Mouse (Mus musculus) CH12.LX (cell line): ENCODE data around the gene Thsd1. TPM values are rescaled to one million over a fixed set of nuclear protein-coding genes. Genes with fewer than 3 reads are reported as not detected.

Experiments used
- DNase-seq: peaks from one replicate; pipeline ENCODE4 v3.0.0-alpha.2; 2013; ENCODE audit errors: extremely low read depth
- H3K27ac ChIP-seq: 2 replicates; pipeline ENCODE4 v1.5.1; 2012; ENCODE audit warnings: low read depth, mild to moderate bottlenecking, control low read depth, moderate library complexity; ENCODE audit not compliant: insufficient read depth
- H3K27me3 ChIP-seq: replicated peaks from 2 replicates; pipeline ENCODE3; 2012; ENCODE audit warnings: inconsistent platforms
- H3K36me3 ChIP-seq, 2 experiments: replicated peaks in 1 of 2; 2 replicates each; pipeline versions ENCODE3 to v1.6.1; 2012; ENCODE audit warnings: inconsistent platforms in 1 of 2, low read length in 1 of 2, mild to moderate bottlenecking in 1 of 2, mixed read lengths in 1 of 2, moderate library complexity in 1 of 2; ENCODE audit not compliant: control insufficient read depth in 1 of 2, insufficient read depth in 1 of 2
- H3K4me1 ChIP-seq, 2 experiments: 2 replicates each; pipeline ENCODE4 v1.6.1; 2012; ENCODE audit warnings: inconsistent platforms in 1 of 2, moderate library complexity in 1 of 2; ENCODE audit not compliant: insufficient read depth in 2 of 2, control insufficient read depth in 1 of 2
- H3K4me2 ChIP-seq: 2 replicates; pipeline ENCODE4 v1.6.1; 2012; ENCODE audit warnings: low read depth, mild to moderate bottlenecking, control low read depth; ENCODE audit not compliant: poor library complexity, insufficient read depth, severe bottlenecking
- H3K4me3 ChIP-seq, 3 experiments: fragments of 150-350 bp in 1 of 3; sonication (generic) in 1 of 3; replicated peaks in 1 of 3; 2 replicates each; pipeline versions ENCODE3 to v1.5.1; 2011 to 2012; ENCODE audit warnings: low read depth in 2 of 3, low read length in 2 of 3, mild to moderate bottlenecking in 2 of 3, moderate library complexity in 2 of 3, control low read depth in 1 of 3, improper control_type of control experiment in 1 of 3, inconsistent platforms in 1 of 3, mixed read lengths in 1 of 3; ENCODE audit not compliant: poor library complexity in 1 of 3
- H3K79me2 ChIP-seq: replicated peaks from 2 replicates; pipeline ENCODE4 v1.6.1; 2012; ENCODE audit warnings: mild to moderate bottlenecking, moderate library complexity; ENCODE audit not compliant: control insufficient read depth, poor library complexity, insufficient read depth, severe bottlenecking; ENCODE audit errors: extremely low read depth
- H3K9ac ChIP-seq: 2 replicates; pipeline ENCODE4 v1.6.1; 2012; ENCODE audit warnings: low read depth, mild to moderate bottlenecking, control low read depth, moderate library complexity; ENCODE audit not compliant: insufficient read depth
- H3K9me3 ChIP-seq: replicated peaks from 2 replicates; pipeline ENCODE3; 2012; ENCODE audit warnings: low read length, inconsistent platforms, mixed read lengths
- BHLHE40 ChIP-seq: IDR thresholded peaks from 2 replicates; pipeline ENCODE4 v1.6.1; 2011; ENCODE audit warnings: mild to moderate bottlenecking, low read depth, low read length, improper control_type of control experiment
- CHD2 ChIP-seq: IDR thresholded peaks from 2 replicates; pipeline ENCODE4 v1.6.1; 2011; ENCODE audit warnings: low read length, improper control_type of control experiment
- CTCF ChIP-seq, 2 experiments: IDR thresholded peaks in 1 of 2; conservative IDR thresholded peaks in 1 of 2; 2 replicates each; pipeline ENCODE4 v1.5.1; 2011 to 2012; ENCODE audit warnings: low read depth in 2 of 2, low read length in 2 of 2, improper control_type of control experiment in 1 of 2, inconsistent platforms in 1 of 2, mild to moderate bottlenecking in 1 of 2, moderate library complexity in 1 of 2
- E2F4 ChIP-seq: IDR thresholded peaks from 2 replicates; pipeline ENCODE4 v1.6.1; 2011; ENCODE audit warnings: low read depth, low read length, improper control_type of control experiment; ENCODE audit not compliant: insufficient replicate concordance
- ELF1 ChIP-seq: IDR thresholded peaks from 2 replicates; pipeline ENCODE4 v1.6.1; 2014; ENCODE audit warnings: low read depth, mild to moderate bottlenecking, inconsistent platforms, low read length, improper control_type of control experiment
- EP300 ChIP-seq: IDR thresholded peaks from 2 replicates; pipeline ENCODE4 v1.6.1; 2011; ENCODE audit warnings: low read length, improper control_type of control experiment
- ETS1 ChIP-seq: conservative IDR thresholded peaks from 2 replicates; pipeline ENCODE4 v1.6.1; 2012; ENCODE audit warnings: low read depth, mild to moderate bottlenecking, inconsistent platforms, low read length, improper control_type of control experiment, moderate library complexity
- HCFC1 ChIP-seq: IDR thresholded peaks from 2 replicates; pipeline ENCODE4 v1.6.1; 2012; ENCODE audit warnings: low read depth, mild to moderate bottlenecking, inconsistent platforms, low read length, improper control_type of control experiment
- IRF4 ChIP-seq: IDR thresholded peaks from 2 replicates; pipeline ENCODE4 v1.6.1; 2014; ENCODE audit warnings: low read depth, mild to moderate bottlenecking, inconsistent platforms, low read length, improper control_type of control experiment
- JUN ChIP-seq: IDR thresholded peaks from 2 replicates; pipeline ENCODE4 v1.6.1; 2011; ENCODE audit warnings: low read depth, mild to moderate bottlenecking, low read length, improper control_type of control experiment, moderate library complexity; ENCODE audit not compliant: insufficient read depth
- JUND ChIP-seq: conservative IDR thresholded peaks from 2 replicates; pipeline ENCODE4 v1.6.1; 2011; ENCODE audit warnings: low read depth, low read length, improper control_type of control experiment
- KAT2A ChIP-seq: IDR thresholded peaks from 2 replicates; pipeline ENCODE4 v1.6.1; 2012; ENCODE audit warnings: low read length, improper control_type of control experiment, inconsistent platforms; ENCODE audit not compliant: insufficient replicate concordance
- MAFK ChIP-seq: IDR thresholded peaks from 2 replicates; pipeline ENCODE4 v1.6.1; 2011; ENCODE audit warnings: low read length, improper control_type of control experiment; ENCODE audit not compliant: insufficient replicate concordance
- MAX ChIP-seq: IDR thresholded peaks from 2 replicates; pipeline ENCODE4 v1.6.1; 2011; ENCODE audit warnings: low read length, improper control_type of control experiment
- MEF2A ChIP-seq: IDR thresholded peaks from 2 replicates; pipeline ENCODE4 v1.6.1; 2014; ENCODE audit warnings: low read depth, mild to moderate bottlenecking, inconsistent platforms, low read length, improper control_type of control experiment, borderline replicate concordance
- MXI1 ChIP-seq: IDR thresholded peaks from 2 replicates; pipeline ENCODE4 v1.6.1; 2011; ENCODE audit warnings: mild to moderate bottlenecking, low read depth, low read length, improper control_type of control experiment
- MYC ChIP-seq: IDR thresholded peaks from 2 replicates; pipeline ENCODE4 v1.6.1; 2011; ENCODE audit warnings: low read depth, mild to moderate bottlenecking, improper control_type of control experiment, low read length
- NELFE ChIP-seq: IDR thresholded peaks from 2 replicates; pipeline ENCODE4 v1.6.1; 2011; ENCODE audit warnings: low read depth, low read length, improper control_type of control experiment
- NRF1 ChIP-seq: IDR thresholded peaks from 2 replicates; pipeline ENCODE4 v1.6.1; 2014; ENCODE audit warnings: low read depth, mild to moderate bottlenecking, inconsistent platforms, low read length, improper control_type of control experiment, moderate library complexity
- PAX5 ChIP-seq: IDR thresholded peaks from 2 replicates; pipeline ENCODE4 v1.6.1; 2012; ENCODE audit warnings: low read length, inconsistent platforms, mixed read lengths
- RAD21 ChIP-seq: IDR thresholded peaks from 2 replicates; pipeline ENCODE4 v1.6.1; 2011; ENCODE audit warnings: low read depth, mild to moderate bottlenecking, low read length, improper control_type of control experiment, moderate library complexity
- RCOR1 ChIP-seq: conservative IDR thresholded peaks from 2 replicates; pipeline ENCODE4 v1.6.1; 2012; ENCODE audit warnings: low read depth, mild to moderate bottlenecking, inconsistent platforms, low read length, improper control_type of control experiment
- SIN3A ChIP-seq: IDR thresholded peaks from 2 replicates; pipeline ENCODE4 v1.6.1; 2012; ENCODE audit warnings: low read length, improper control_type of control experiment, inconsistent platforms
- SMC3 ChIP-seq: IDR thresholded peaks from 2 replicates; pipeline ENCODE4 v1.6.1; 2011; ENCODE audit warnings: low read depth, low read length, improper control_type of control experiment
- UBTF ChIP-seq: IDR thresholded peaks from 2 replicates; pipeline ENCODE4 v1.6.1; 2012; ENCODE audit warnings: low read depth, mild to moderate bottlenecking, inconsistent platforms, low read length, improper control_type of control experiment, moderate library complexity
- USF1 ChIP-seq: IDR thresholded peaks from 2 replicates; pipeline ENCODE4 v1.6.1; 2014; ENCODE audit warnings: low read depth, mild to moderate bottlenecking, inconsistent platforms, low read length, improper control_type of control experiment
- USF2 ChIP-seq: conservative IDR thresholded peaks from 2 replicates; pipeline ENCODE4 v1.6.1; 2011; ENCODE audit warnings: low read depth, low read length, improper control_type of control experiment
- ZC3H11A ChIP-seq: IDR thresholded peaks from 2 replicates; pipeline ENCODE4 v1.6.1; 2012; ENCODE audit warnings: low read depth, mild to moderate bottlenecking, inconsistent platforms, low read length, improper control_type of control experiment
- ZMIZ1 ChIP-seq: IDR thresholded peaks from 2 replicates; pipeline ENCODE4 v1.6.1; 2012; ENCODE audit warnings: low read depth, mild to moderate bottlenecking, inconsistent platforms, low read length, improper control_type of control experiment
- dilution Hi-C: fragments of 300-500 bp; cut with MboI; formaldehyde crosslinking; loops from 2 replicates; pipeline ENCODE4 v1.14.3; 2020; ENCODE audit warnings: low sequenced_read_pairs; ENCODE audit not compliant: extremely low pct_unique_long_range_greater_than_20kb, extremely low pct_ligation_motif_present
- in situ Hi-C: fragments of 300-500 bp; cut with MboI; formaldehyde crosslinking; loops from 3 replicates; pipeline ENCODE4 v1.14.3; 2019; ENCODE audit warnings: low sequenced_read_pairs, low pct_ligation_motif_present, low pct_unique_long_range_greater_than_20kb, mixed read lengths
- polyA plus RNA-seq: library from polyadenylated mRNA; unstranded; fragments of >175 nt; gene quantifications from 2 replicates; pipeline ENCODE4 v1.2.1, GENCODE M21; 2012; ENCODE audit warnings: low read depth; ENCODE audit not compliant: insufficient read length
- total RNA-seq, 2 experiments: library from RNA; depleted of rRNA; stranded (reverse); fragments of 300-350 nt in 1 of 2; fragments of >200 nt in 1 of 2; gene quantifications; 2 replicates each; pipeline ENCODE4 v1.2.3; 2012 to 2014

Gene Thsd1
- total and polyA plus RNA-seq, 3 experiments, result 0.12 to 0.83 (median 0.30) TPM

DNA sequence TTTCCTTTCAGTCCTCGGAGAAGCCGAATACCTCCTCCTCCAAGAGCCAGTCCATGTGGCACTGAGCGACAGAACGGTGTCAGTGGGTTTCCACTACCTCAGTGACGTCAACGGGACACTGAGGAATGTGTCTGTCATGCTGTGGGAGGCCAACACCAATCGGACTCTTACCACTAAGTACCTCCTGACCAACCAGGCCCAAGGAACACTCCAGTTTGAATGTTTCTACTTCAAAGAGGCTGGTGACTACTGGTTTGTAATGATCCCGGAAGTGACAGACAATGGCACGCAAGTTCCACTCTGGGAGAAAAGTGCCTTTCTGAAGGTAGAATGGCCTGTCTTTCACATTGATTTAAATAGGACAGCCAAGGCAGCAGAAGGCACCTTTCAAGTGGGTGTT lies 15.9 kb downstream of the Thsd1 start:
- in situ Hi-C loops (no loop called here), dilution Hi-C loops (no loop called here)
- TF ChIP-seq RCOR1, result no peak
- no peak for TF ChIP-seq ZC3H11A
- no peak for TF ChIP-seq PAX5
- no peak for TF ChIP-seq ZMIZ1
- no peak for TF ChIP-seq USF2
- no peak for TF ChIP-seq SMC3
- no peak for TF ChIP-seq E2F4
- no peak for TF ChIP-seq UBTF
- TF ChIP-seq MAFK, result no peak
- no peak for TF ChIP-seq CHD2
- TF ChIP-seq MYC, result no peak
- no peak for TF ChIP-seq IRF4
- TF ChIP-seq EP300, result no peak
- no peak for TF ChIP-seq RAD21
- no peak for TF ChIP-seq KAT2A
- no peak for TF ChIP-seq SIN3A
- no peak for TF ChIP-seq JUND
- TF ChIP-seq ELF1, result no peak
- TF ChIP-seq JUN, result no peak

GRCm38 (mm10) chr8:22245663-22246062 lies 18.6 kb downstream of the Thsd1 start:
- peaks cover 0 to 2% of the 10 kb centered on the region in 2 experiments for H3K36me3 ChIP-seq
- in situ Hi-C loops (no loop called here), dilution Hi-C loops (no loop called here)
- TF ChIP-seq MAX (no peak), JUND (no peak), CHD2 (no peak), HCFC1 (no peak), NRF1 (no peak), CTCF (conservative IDR thresholded peaks at IDR 0.05 in 1 of 2, IDR thresholded peaks at IDR 0.05 in 1 of 2; ENCODE audit: low read depth in 2 of 2, low read length in 2 of 2) (no peak), USF1 (no peak), NELFE (no peak), BHLHE40 (no peak), RAD21 (no peak), RCOR1 (no peak), MXI1 (no peak), MEF2A (no peak), E2F4 (no peak), ZC3H11A (no peak), MYC (no peak), ETS1 (no peak)
- H3K27ac ChIP-seq, result no peak overlapping the region
- H3K9ac ChIP-seq, result no peak overlapping the region
- no peaks in the 10 kb centered on the region for H3K9me3 ChIP-seq
- no peak for DNase-seq
- no peaks in the 10 kb centered on the region for H3K79me2 ChIP-seq
- no peak overlapping the region for H3K4me3 ChIP-seq
- H3K4me1 ChIP-seq, result peaks cover 0 to 19% of the 10 kb centered on the region in 2 experiments; a peak in 2 of 4 replicates
- no peaks in the 10 kb centered on the region for H3K27me3 ChIP-seq
- H3K4me2 ChIP-seq, result no peak overlapping the region

More for the DNA sequence above, 15.9 kb downstream of the Thsd1 start:
- H3K27me3 ChIP-seq, result no peaks in the 10 kb centered on the region
- no peak for DNase-seq
- peaks cover 0 to 2% of the 10 kb centered on the region in 2 experiments for H3K36me3 ChIP-seq
- H3K27ac ChIP-seq, result no peak overlapping the region
- H3K9ac ChIP-seq, result no peak overlapping the region
- no peak overlapping the region for H3K4me2 ChIP-seq
- no peak overlapping the region for H3K4me3 ChIP-seq
- no peaks in the 10 kb centered on the region for H3K9me3 ChIP-seq
- peaks cover 0 to 5% of the 10 kb centered on the region in 2 experiments; a peak in 2 of 4 replicates for H3K4me1 ChIP-seq
- H3K79me2 ChIP-seq, result no peaks in the 10 kb centered on the region
